Mouse (Mus musculus): ENCODE results near the gene Fsd1. TPM values are rescaled to one million over a fixed set of nuclear protein-coding genes. Genes with fewer than 3 reads are reported as not detected.

Gene Fsd1
- polyA plus RNA-seq, 1 experiment from 2014 or later: 86.8 TPM

- Histone ChIP-seq H3K9ac (ENCODE audit: low read length) (no peak overlapping the region), H3K36me3 (ENCODE audit: control insufficient read depth, insufficient read depth, low read length) (peaks cover 29% of the 10 kb centered on the region), H3K4me1 (ENCODE audit: control insufficient read depth, insufficient read depth, low read length) (peaks cover 6% of the 10 kb centered on the region; the same call in 1 of the 2 replicates), H3K27ac (ENCODE audit: low read depth, low read length) (no peak overlapping the region), H3K9me3 (ENCODE audit: control insufficient read depth, low read length) (no peaks in the 10 kb centered on the region), H3K4me3 (ENCODE audit: low read depth, low read length) (no peak overlapping the region; the same call in 1 of the 2 replicates), H3K27me3 (ENCODE audit: control insufficient read depth, insufficient read depth, low read length) (no peaks in the 10 kb centered on the region), H3K4me2 (ENCODE audit: low read depth) (no peak overlapping the region)
- ATAC-seq (ENCODE audit: insufficient read depth, low FRiP score, low TSS enrichment) (no peak), DNase-seq (ENCODE audit: low spot score) (no peak)
- WGBS: 83% methylated on average over 20 of the region's 20 CpGs
These were observed 32.2 kb downstream of the Fsd1 start for GRCm38 (mm10) chr17:56018347-56019131.

GRCm38 (mm10) chr17:56020400-56021084 is 34.2 kb downstream of the Fsd1 start:
- Histone ChIP-seq H3K4me3 (ENCODE audit: low read depth, low read length) (no peak overlapping the region), H3K27me3 (ENCODE audit: control insufficient read depth, insufficient read depth, low read length) (no peaks in the 10 kb centered on the region), H3K9me3 (ENCODE audit: control insufficient read depth, low read length) (no peaks in the 10 kb centered on the region), H3K9ac (ENCODE audit: low read length) (no peak overlapping the region), H3K36me3 (ENCODE audit: control insufficient read depth, insufficient read depth, low read length) (peaks cover 26% of the 10 kb centered on the region), H3K27ac (ENCODE audit: low read depth, low read length) (peak overlapping the region; percentile 34; the same call in 1 of the 2 replicates), H3K4me2 (ENCODE audit: low read depth) (no peak overlapping the region), H3K4me1 (ENCODE audit: control insufficient read depth, insufficient read depth, low read length) (peaks cover 6% of the 10 kb centered on the region; the same call in 1 of the 2 replicates)
- DNase-seq (ENCODE audit: low spot score): no peak
- no peak for ATAC-seq (ENCODE audit: insufficient read depth, low FRiP score, low TSS enrichment)
- WGBS: 93% methylated on average over 6 of the region's 6 CpGs

DNA sequence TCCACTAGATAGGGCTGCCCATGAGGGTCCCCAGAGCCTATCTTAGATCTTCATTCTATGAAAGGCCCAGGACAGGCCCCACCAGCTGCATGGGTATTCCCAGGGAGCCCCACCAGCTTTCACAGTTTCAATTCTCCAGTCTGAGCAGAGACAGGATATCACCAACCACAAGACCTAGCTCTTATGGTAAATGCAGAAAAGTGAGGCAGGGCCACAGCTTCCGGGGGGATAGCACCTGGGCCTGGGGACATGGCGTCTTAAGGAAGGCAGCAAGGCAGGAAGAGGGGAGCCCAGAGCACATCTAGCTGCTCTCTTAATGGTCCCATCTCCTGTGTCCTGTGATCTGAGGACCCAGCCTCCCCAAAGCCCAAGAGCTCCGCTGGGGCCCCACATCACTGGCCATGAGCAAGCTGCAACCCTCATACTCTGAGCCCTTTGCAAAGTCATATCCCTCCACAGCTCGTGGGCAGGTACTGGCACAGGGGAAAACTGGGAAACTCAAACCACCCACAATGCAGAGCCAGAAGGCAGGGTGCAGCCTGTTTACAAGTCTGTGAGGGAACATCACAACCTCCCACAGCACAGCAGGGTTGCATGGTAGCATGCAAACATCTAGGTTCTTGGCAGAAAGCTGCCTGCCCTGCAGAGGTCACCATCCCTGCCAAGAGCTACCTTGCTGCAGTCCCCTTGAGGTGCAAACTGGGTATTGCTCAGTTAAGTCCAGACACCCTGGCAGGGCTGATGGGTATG is 35.0 kb downstream of the Fsd1 start:
- H3K27ac ChIP-seq (ENCODE audit: low read depth, low read length): peak overlapping the region; percentile 34; the same call in 1 of the 2 replicates
- DNase-seq (ENCODE audit: low spot score): no peak
- H3K36me3 ChIP-seq (ENCODE audit: control insufficient read depth, insufficient read depth, low read length): peaks cover 19% of the 10 kb centered on the region

DNA sequence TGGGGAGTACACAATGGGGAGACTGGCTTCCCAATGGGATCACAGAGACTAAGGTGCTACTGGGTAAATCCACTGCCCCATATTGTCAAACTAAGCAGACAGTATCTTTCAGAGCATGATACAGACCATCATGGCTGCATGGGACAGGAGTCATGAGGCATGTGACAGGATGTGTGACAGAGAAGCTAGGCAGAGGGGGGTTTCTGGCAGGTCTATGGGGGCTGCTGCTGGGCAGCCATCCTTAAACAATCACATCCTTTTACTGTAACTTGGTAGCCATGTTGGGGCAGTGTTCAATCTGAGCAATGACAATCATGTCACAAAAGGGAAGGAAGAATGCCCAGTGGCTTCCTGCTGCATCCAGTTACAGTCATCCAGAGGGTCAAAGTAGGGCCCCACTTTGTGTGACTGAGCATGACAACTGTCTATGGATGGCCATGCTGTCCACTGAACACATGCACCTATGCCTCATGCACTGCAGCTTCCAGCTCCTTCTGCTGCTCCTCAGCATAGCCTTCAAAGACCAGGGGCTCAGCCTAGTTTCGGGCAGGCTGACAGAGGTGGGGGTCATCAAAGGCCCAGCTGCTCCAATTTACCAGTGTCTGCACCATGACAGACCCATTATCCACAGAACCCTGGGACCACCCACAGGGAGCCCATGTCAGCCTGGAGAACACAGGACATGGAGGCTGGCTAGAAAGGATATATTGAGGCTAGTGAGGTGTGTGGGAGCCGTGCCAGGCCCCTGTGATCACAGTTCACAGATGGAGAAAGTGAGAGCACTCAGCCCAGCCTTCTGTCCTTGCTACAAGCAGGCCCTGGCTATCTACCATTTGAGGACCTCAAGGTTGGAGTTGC is 36.1 kb downstream of the Fsd1 start:
- Histone ChIP-seq H3K4me2 (ENCODE audit: low read depth) (no peak overlapping the region), H3K9me3 (ENCODE audit: control insufficient read depth, low read length) (no peaks in the 10 kb centered on the region), H3K27ac (ENCODE audit: low read depth, low read length) (no peak overlapping the region), H3K4me1 (ENCODE audit: control insufficient read depth, insufficient read depth, low read length) (peaks cover 6% of the 10 kb centered on the region; the same call in 1 of the 2 replicates), H3K27me3 (ENCODE audit: control insufficient read depth, insufficient read depth, low read length) (no peaks in the 10 kb centered on the region), H3K9ac (ENCODE audit: low read length) (no peak overlapping the region), H3K4me3 (ENCODE audit: low read depth, low read length) (no peak overlapping the region), H3K36me3 (ENCODE audit: control insufficient read depth, insufficient read depth, low read length) (peaks cover 12% of the 10 kb centered on the region)
- WGBS: 72% methylated on average over 2 of the region's 2 CpGs
- 0 out of 2 replicates have a peak, but pooled peaks have one; percentile 3 for ATAC-seq (ENCODE audit: insufficient read depth, low FRiP score, low TSS enrichment)
- no peak for DNase-seq (ENCODE audit: low spot score)

More for the DNA sequence above, 35.0 kb downstream of the Fsd1 start:
- Histone ChIP-seq H3K27me3 (ENCODE audit: control insufficient read depth, insufficient read depth, low read length) (no peaks in the 10 kb centered on the region), H3K4me1 (ENCODE audit: control insufficient read depth, insufficient read depth, low read length) (peaks cover 6% of the 10 kb centered on the region; the same call in 1 of the 2 replicates), H3K9ac (ENCODE audit: low read length) (no peak overlapping the region), H3K4me2 (ENCODE audit: low read depth) (no peak overlapping the region), H3K9me3 (ENCODE audit: control insufficient read depth, low read length) (no peaks in the 10 kb centered on the region), H3K4me3 (ENCODE audit: low read depth, low read length) (no peak overlapping the region)
- 87% methylated on average over 4 of the region's 4 CpGs for WGBS
- ATAC-seq (ENCODE audit: insufficient read depth, low FRiP score, low TSS enrichment): no peak

GRCm38 (mm10) chr17:56022989-56023290 is 36.6 kb downstream of the Fsd1 start:
- no peak for ATAC-seq (ENCODE audit: insufficient read depth, low FRiP score, low TSS enrichment)
- Histone ChIP-seq H3K4me2 (ENCODE audit: low read depth) (no peak overlapping the region), H3K4me3 (ENCODE audit: low read depth, low read length) (no peak overlapping the region), H3K27ac (ENCODE audit: low read depth, low read length) (peak overlapping the region; percentile 3; the same call in 1 of the 2 replicates), H3K27me3 (ENCODE audit: control insufficient read depth, insufficient read depth, low read length) (no peaks in the 10 kb centered on the region), H3K9me3 (ENCODE audit: control insufficient read depth, low read length) (no peaks in the 10 kb centered on the region), H3K4me1 (ENCODE audit: control insufficient read depth, insufficient read depth, low read length) (peaks cover 8% of the 10 kb centered on the region; the same call in 1 of the 2 replicates), H3K36me3 (ENCODE audit: control insufficient read depth, insufficient read depth, low read length) (peaks cover 10% of the 10 kb centered on the region), H3K9ac (ENCODE audit: low read length) (no peak overlapping the region)
- WGBS: 82% methylated on average over 4 of the region's 4 CpGs
- no peak for DNase-seq (ENCODE audit: low spot score)

DNA sequence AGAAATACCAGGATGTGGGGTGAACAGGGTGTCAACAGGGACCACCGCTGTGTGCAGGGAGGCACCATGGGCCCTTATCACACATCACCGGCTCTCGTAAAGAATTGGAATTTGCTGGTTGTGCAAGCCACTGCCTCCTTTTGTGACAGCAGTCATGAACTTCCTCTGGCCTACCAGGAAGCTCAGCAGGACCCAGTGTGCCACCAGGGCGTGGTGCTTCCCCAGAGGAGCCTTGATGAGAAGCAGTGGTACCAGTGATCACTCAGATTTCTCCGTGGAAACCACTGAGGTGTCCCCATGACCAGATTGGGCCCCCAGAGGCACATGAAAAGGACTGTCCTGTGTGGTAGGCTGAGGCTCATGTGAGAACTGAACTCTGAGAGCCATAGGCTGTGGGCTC is 37.1 kb downstream of the Fsd1 start:
- Histone ChIP-seq H3K4me2 (ENCODE audit: low read depth) (no peak overlapping the region), H3K9me3 (ENCODE audit: control insufficient read depth, low read length) (no peaks in the 10 kb centered on the region), H3K36me3 (ENCODE audit: control insufficient read depth, insufficient read depth, low read length) (peaks cover 8% of the 10 kb centered on the region), H3K9ac (ENCODE audit: low read length) (no peak overlapping the region), H3K4me3 (ENCODE audit: low read depth, low read length) (no peak overlapping the region), H3K27ac (ENCODE audit: low read depth, low read length) (peak overlapping the region; percentile 3; the same call in 1 of the 2 replicates), H3K4me1 (ENCODE audit: control insufficient read depth, insufficient read depth, low read length) (peaks cover 8% of the 10 kb centered on the region; the same call in 1 of the 2 replicates), H3K27me3 (ENCODE audit: control insufficient read depth, insufficient read depth, low read length) (no peaks in the 10 kb centered on the region)
- WGBS: 91% methylated on average over 5 of the region's 5 CpGs
- DNase-seq (ENCODE audit: low spot score): no peak
- no peak for ATAC-seq (ENCODE audit: insufficient read depth, low FRiP score, low TSS enrichment)

DNA sequence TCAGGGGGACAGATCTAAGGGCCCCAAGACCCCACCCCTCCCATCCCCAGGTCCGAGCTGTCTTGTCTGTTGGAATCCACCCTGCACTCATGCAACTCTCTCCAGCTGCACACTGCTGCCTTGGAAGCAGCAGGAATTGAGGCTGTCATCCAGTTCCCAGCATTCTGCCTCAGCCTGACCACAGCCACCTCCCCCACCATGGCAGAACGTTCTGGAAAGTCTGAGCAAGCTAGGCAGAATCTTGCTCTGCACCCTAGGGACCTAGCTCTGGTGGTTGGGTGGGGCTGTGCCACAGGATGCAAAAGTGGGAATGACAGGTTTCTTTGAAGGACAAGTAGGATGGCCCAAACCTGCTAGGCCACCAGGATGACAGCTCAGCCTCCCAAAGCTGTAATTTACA is 38.2 kb downstream of the Fsd1 start:
- Histone ChIP-seq H3K9me3 (ENCODE audit: control insufficient read depth, low read length) (no peaks in the 10 kb centered on the region), H3K4me1 (ENCODE audit: control insufficient read depth, insufficient read depth, low read length) (peaks cover 8% of the 10 kb centered on the region; the same call in 1 of the 2 replicates), H3K36me3 (ENCODE audit: control insufficient read depth, insufficient read depth, low read length) (peaks cover 2% of the 10 kb centered on the region), H3K4me2 (ENCODE audit: low read depth) (no peak overlapping the region), H3K9ac (ENCODE audit: low read length) (no peak overlapping the region), H3K27ac (ENCODE audit: low read depth, low read length) (no peak overlapping the region), H3K27me3 (ENCODE audit: control insufficient read depth, insufficient read depth, low read length) (no peaks in the 10 kb centered on the region), H3K4me3 (ENCODE audit: low read depth, low read length) (no peak overlapping the region)
- DNase-seq (ENCODE audit: low spot score) (no peak), ATAC-seq (ENCODE audit: insufficient read depth, low FRiP score, low TSS enrichment) (no peak)
- WGBS: 77% methylated on average over 2 of the region's 2 CpGs

DNA sequence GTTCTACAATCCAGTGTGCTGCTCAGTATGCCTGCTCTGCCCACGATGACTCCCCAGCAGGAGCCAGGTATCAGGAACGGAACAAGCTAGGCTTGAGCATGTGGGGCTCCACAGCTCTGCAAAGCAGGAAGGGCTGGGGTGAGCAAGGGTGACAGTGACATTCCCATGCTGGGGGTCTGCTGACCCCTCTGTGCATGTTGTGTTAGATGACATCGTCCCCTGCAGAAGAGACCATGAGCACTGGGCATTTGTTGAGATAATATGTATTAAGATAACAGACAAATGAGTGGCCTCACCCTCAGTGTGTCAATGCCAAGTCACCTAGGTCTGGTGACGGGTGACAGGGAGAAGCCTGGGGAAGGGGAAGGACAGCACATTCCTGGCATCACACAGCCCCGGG is 38.6 kb downstream of the Fsd1 start:
- DNase-seq (ENCODE audit: low spot score) (no peak), ATAC-seq (ENCODE audit: insufficient read depth, low FRiP score, low TSS enrichment) (no peak)
- no peaks in the 10 kb centered on the region for H3K27me3 ChIP-seq (ENCODE audit: control insufficient read depth, insufficient read depth, low read length)
- H3K9me3 ChIP-seq (ENCODE audit: control insufficient read depth, low read length): no peaks in the 10 kb centered on the region
- H3K4me1 ChIP-seq (ENCODE audit: control insufficient read depth, insufficient read depth, low read length): peaks cover 8% of the 10 kb centered on the region; the same call in 1 of the 2 replicates
- peaks cover 2% of the 10 kb centered on the region for H3K36me3 ChIP-seq (ENCODE audit: control insufficient read depth, insufficient read depth, low read length)
- no peak overlapping the region for H3K9ac ChIP-seq (ENCODE audit: low read length)
- no peak overlapping the region for H3K4me2 ChIP-seq (ENCODE audit: low read depth)
- H3K27ac ChIP-seq (ENCODE audit: low read depth, low read length): no peak overlapping the region
- 79% methylated on average over 5 of the region's 5 CpGs for WGBS
- H3K4me3 ChIP-seq (ENCODE audit: low read depth, low read length): no peak overlapping the region

Measured in neural tube, embryonic 11.5 days (tissue).